Mouse (Mus musculus): ENCODE data around the gene Chadl. TPM values are rescaled to one million over a fixed set of nuclear protein-coding genes. Genes with fewer than 3 reads are reported as not detected.

The Chadl gene
- polyA plus RNA-seq, 1 experiment, result 1.3 TPM

DNA sequence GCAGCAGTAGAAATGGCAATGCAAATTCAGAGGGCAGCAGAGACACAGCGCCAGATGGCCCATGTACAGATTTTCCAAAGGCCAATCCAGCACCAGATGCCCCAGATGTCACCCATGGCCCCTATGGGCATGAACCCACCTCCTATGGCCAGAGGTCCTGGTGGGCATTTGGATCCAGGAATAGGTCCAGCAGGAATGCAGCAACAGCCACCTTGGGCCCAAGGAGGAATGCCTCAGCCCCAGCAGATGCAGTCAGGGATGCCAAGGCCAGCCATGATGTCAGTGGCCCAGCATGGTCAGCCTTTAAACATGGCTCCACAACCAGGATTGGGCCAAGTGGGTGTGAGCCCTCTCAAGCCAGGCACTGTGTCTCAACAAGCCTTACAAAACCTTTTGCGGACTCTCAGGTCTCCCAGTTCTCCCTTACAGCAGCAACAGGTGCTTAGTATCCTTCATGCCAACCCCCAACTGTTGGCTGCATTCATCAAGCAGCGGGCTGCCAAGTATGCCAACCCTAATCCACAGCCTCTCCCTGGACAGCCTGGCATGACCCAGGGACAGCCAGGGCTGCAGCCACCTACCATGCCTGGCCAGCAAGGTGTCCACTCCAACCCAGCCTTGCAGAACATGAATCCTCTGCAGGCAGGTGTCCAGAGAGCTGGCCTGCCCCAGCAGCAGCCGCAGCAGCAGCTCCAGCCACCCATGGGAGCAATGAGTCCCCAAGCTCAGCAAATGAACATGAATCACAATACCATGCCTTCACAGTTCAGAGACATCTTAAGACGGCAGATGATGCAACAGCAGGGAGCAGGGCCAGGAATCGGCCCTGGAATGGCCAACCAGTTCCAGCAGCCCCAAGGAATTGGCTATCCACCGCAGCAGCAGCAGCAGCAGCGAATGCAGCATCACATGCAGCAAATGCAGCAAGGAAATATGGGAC lies 47.3 kb downstream of the Chadl start:
- no peak overlapping the region for H3K4me3 ChIP-seq
- TF ChIP-seq REST (IDR thresholded peaks at IDR 0.05; ENCODE audit: insufficient read depth, insufficient read length), result no peak
- peak in 1 of 3 experiments; percentile 14 for TF ChIP-seq MYOD1 (IDR thresholded peaks at IDR 0.05; ENCODE audit: control insufficient read depth in 1 of 3, insufficient read length in 2 of 3, low read depth in 2 of 3)
- peak in 1 of 3 experiments; percentile 29 for TF ChIP-seq MYOG (IDR thresholded peaks at IDR 0.05; ENCODE audit: control insufficient read depth in 1 of 3, insufficient read depth in 1 of 3, insufficient read length in 2 of 3, low read depth in 2 of 3)
- H3K27me3 ChIP-seq (ENCODE audit: control insufficient read depth, insufficient read depth, insufficient read length), result no peaks in the 10 kb centered on the region
- H3K4me2 ChIP-seq (ENCODE audit: low read depth), result no peak overlapping the region
- peaks cover 58% of the 10 kb centered on the region for H3K36me3 ChIP-seq (ENCODE audit: control insufficient read depth, insufficient read depth)
- H3K79me2 ChIP-seq (ENCODE audit: control insufficient read depth, insufficient read depth), result no peaks in the 10 kb centered on the region
- no peak overlapping the region for H3ac ChIP-seq (ENCODE audit: control insufficient read depth, insufficient read length)

Other genes starting within 250 kb of the Chadl start
- 326 TPM for gene Rbx1, start 231.0 kb downstream of the Chadl start, polyA plus RNA-seq (2012; fragmentation: generic; extraction: Trizol)
- 17.7 TPM for gene Ep300, start 111.9 kb downstream of the Chadl start, polyA plus RNA-seq (2012; fragmentation: generic; extraction: Trizol)
- gene L3mbtl2, start 33.4 kb downstream of the Chadl start, polyA plus RNA-seq (2012; fragmentation: generic; extraction: Trizol), result 20.0 TPM
- gene Zc3h7b, start 47.8 kb upstream of the Chadl start, polyA plus RNA-seq (2012; fragmentation: generic; extraction: Trizol), result 45.9 TPM
- gene Rangap1, start 48.2 kb upstream of the Chadl start, polyA plus RNA-seq (2012; fragmentation: generic; extraction: Trizol), result 96.6 TPM
- 58.4 TPM for gene Tef, start 105.1 kb upstream of the Chadl start, polyA plus RNA-seq (2012; fragmentation: generic; extraction: Trizol)
- gene Tob2, start 161.5 kb upstream of the Chadl start, polyA plus RNA-seq (2012; fragmentation: generic; extraction: Trizol), result 37.9 TPM
- 95.3 TPM for gene Phf5a, start 174.6 kb upstream of the Chadl start, polyA plus RNA-seq (2012; fragmentation: generic; extraction: Trizol)
- 666 TPM for gene Aco2, start 175.0 kb upstream of the Chadl start, polyA plus RNA-seq (2012; fragmentation: generic; extraction: Trizol)
- gene Polr3h, start 229.0 kb upstream of the Chadl start, polyA plus RNA-seq (2012; fragmentation: generic; extraction: Trizol), result 247 TPM
- gene Csdc2, start 239.5 kb upstream of the Chadl start, polyA plus RNA-seq (2012; fragmentation: generic; extraction: Trizol), result 38.3 TPM